Mouse (Mus musculus) CH12.LX (cell line): Measurements from ENCODE around the gene Kcnj10. TPM values are rescaled to one million over a fixed set of nuclear protein-coding genes. Genes with fewer than 3 reads are reported as not detected.

Source experiments
- DNase-seq: peaks from one replicate; pipeline ENCODE4 v3.0.0-alpha.2; 2013; ENCODE audit errors: extremely low read depth
- H3K27ac ChIP-seq: 2 replicates; pipeline ENCODE4 v1.5.1; 2012; ENCODE audit warnings: low read depth, mild to moderate bottlenecking, control low read depth, moderate library complexity; ENCODE audit not compliant: insufficient read depth
- H3K27me3 ChIP-seq: replicated peaks from 2 replicates; pipeline ENCODE3; 2012; ENCODE audit warnings: inconsistent platforms
- H3K36me3 ChIP-seq, 2 experiments: replicated peaks in 1 of 2; 2 replicates each; pipeline versions ENCODE3 to v1.6.1; 2012; ENCODE audit warnings: inconsistent platforms in 1 of 2, low read length in 1 of 2, mild to moderate bottlenecking in 1 of 2, mixed read lengths in 1 of 2, moderate library complexity in 1 of 2; ENCODE audit not compliant: control insufficient read depth in 1 of 2, insufficient read depth in 1 of 2
- H3K4me1 ChIP-seq, 2 experiments: 2 replicates each; pipeline ENCODE4 v1.6.1; 2012; ENCODE audit warnings: inconsistent platforms in 1 of 2, moderate library complexity in 1 of 2; ENCODE audit not compliant: insufficient read depth in 2 of 2, control insufficient read depth in 1 of 2
- H3K4me2 ChIP-seq: 2 replicates; pipeline ENCODE4 v1.6.1; 2012; ENCODE audit warnings: low read depth, mild to moderate bottlenecking, control low read depth; ENCODE audit not compliant: poor library complexity, insufficient read depth, severe bottlenecking
- H3K4me3 ChIP-seq, 3 experiments: fragments of 150-350 bp in 1 of 3; sonication (generic) in 1 of 3; replicated peaks in 1 of 3; 2 replicates each; pipeline versions ENCODE3 to v1.5.1; 2011 to 2012; ENCODE audit warnings: low read depth in 2 of 3, low read length in 2 of 3, mild to moderate bottlenecking in 2 of 3, moderate library complexity in 2 of 3, control low read depth in 1 of 3, improper control_type of control experiment in 1 of 3, inconsistent platforms in 1 of 3, mixed read lengths in 1 of 3; ENCODE audit not compliant: poor library complexity in 1 of 3
- H3K79me2 ChIP-seq: replicated peaks from 2 replicates; pipeline ENCODE4 v1.6.1; 2012; ENCODE audit warnings: mild to moderate bottlenecking, moderate library complexity; ENCODE audit not compliant: control insufficient read depth, poor library complexity, insufficient read depth, severe bottlenecking; ENCODE audit errors: extremely low read depth
- H3K9ac ChIP-seq: 2 replicates; pipeline ENCODE4 v1.6.1; 2012; ENCODE audit warnings: low read depth, mild to moderate bottlenecking, control low read depth, moderate library complexity; ENCODE audit not compliant: insufficient read depth
- H3K9me3 ChIP-seq: replicated peaks from 2 replicates; pipeline ENCODE3; 2012; ENCODE audit warnings: low read length, inconsistent platforms, mixed read lengths
- BHLHE40 ChIP-seq: IDR thresholded peaks from 2 replicates; pipeline ENCODE4 v1.6.1; 2011; ENCODE audit warnings: mild to moderate bottlenecking, low read depth, low read length, improper control_type of control experiment
- CHD1 ChIP-seq: IDR thresholded peaks from 2 replicates; pipeline ENCODE4 v1.6.1; 2012; ENCODE audit warnings: low read depth, low read length, improper control_type of control experiment, inconsistent platforms
- CHD2 ChIP-seq: IDR thresholded peaks from 2 replicates; pipeline ENCODE4 v1.6.1; 2011; ENCODE audit warnings: low read length, improper control_type of control experiment
- E2F4 ChIP-seq: IDR thresholded peaks from 2 replicates; pipeline ENCODE4 v1.6.1; 2011; ENCODE audit warnings: low read depth, low read length, improper control_type of control experiment; ENCODE audit not compliant: insufficient replicate concordance
- ELF1 ChIP-seq: IDR thresholded peaks from 2 replicates; pipeline ENCODE4 v1.6.1; 2014; ENCODE audit warnings: low read depth, mild to moderate bottlenecking, inconsistent platforms, low read length, improper control_type of control experiment
- EP300 ChIP-seq: IDR thresholded peaks from 2 replicates; pipeline ENCODE4 v1.6.1; 2011; ENCODE audit warnings: low read length, improper control_type of control experiment
- ETS1 ChIP-seq: conservative IDR thresholded peaks from 2 replicates; pipeline ENCODE4 v1.6.1; 2012; ENCODE audit warnings: low read depth, mild to moderate bottlenecking, inconsistent platforms, low read length, improper control_type of control experiment, moderate library complexity
- HCFC1 ChIP-seq: IDR thresholded peaks from 2 replicates; pipeline ENCODE4 v1.6.1; 2012; ENCODE audit warnings: low read depth, mild to moderate bottlenecking, inconsistent platforms, low read length, improper control_type of control experiment
- IRF4 ChIP-seq: IDR thresholded peaks from 2 replicates; pipeline ENCODE4 v1.6.1; 2014; ENCODE audit warnings: low read depth, mild to moderate bottlenecking, inconsistent platforms, low read length, improper control_type of control experiment
- JUN ChIP-seq: IDR thresholded peaks from 2 replicates; pipeline ENCODE4 v1.6.1; 2011; ENCODE audit warnings: low read depth, mild to moderate bottlenecking, low read length, improper control_type of control experiment, moderate library complexity; ENCODE audit not compliant: insufficient read depth
- JUND ChIP-seq: conservative IDR thresholded peaks from 2 replicates; pipeline ENCODE4 v1.6.1; 2011; ENCODE audit warnings: low read depth, low read length, improper control_type of control experiment
- KAT2A ChIP-seq: IDR thresholded peaks from 2 replicates; pipeline ENCODE4 v1.6.1; 2012; ENCODE audit warnings: low read length, improper control_type of control experiment, inconsistent platforms; ENCODE audit not compliant: insufficient replicate concordance
- MAFK ChIP-seq: IDR thresholded peaks from 2 replicates; pipeline ENCODE4 v1.6.1; 2011; ENCODE audit warnings: low read length, improper control_type of control experiment; ENCODE audit not compliant: insufficient replicate concordance
- MAX ChIP-seq: IDR thresholded peaks from 2 replicates; pipeline ENCODE4 v1.6.1; 2011; ENCODE audit warnings: low read length, improper control_type of control experiment
- MAZ ChIP-seq: IDR thresholded peaks from 2 replicates; pipeline ENCODE4 v1.6.1; 2012; ENCODE audit warnings: low read depth, mild to moderate bottlenecking, inconsistent platforms, low read length, improper control_type of control experiment, moderate library complexity
- MXI1 ChIP-seq: IDR thresholded peaks from 2 replicates; pipeline ENCODE4 v1.6.1; 2011; ENCODE audit warnings: mild to moderate bottlenecking, low read depth, low read length, improper control_type of control experiment
- MYC ChIP-seq: IDR thresholded peaks from 2 replicates; pipeline ENCODE4 v1.6.1; 2011; ENCODE audit warnings: low read depth, mild to moderate bottlenecking, improper control_type of control experiment, low read length
- NELFE ChIP-seq: IDR thresholded peaks from 2 replicates; pipeline ENCODE4 v1.6.1; 2011; ENCODE audit warnings: low read depth, low read length, improper control_type of control experiment
- NRF1 ChIP-seq: IDR thresholded peaks from 2 replicates; pipeline ENCODE4 v1.6.1; 2014; ENCODE audit warnings: low read depth, mild to moderate bottlenecking, inconsistent platforms, low read length, improper control_type of control experiment, moderate library complexity
- POLR2A ChIP-seq: IDR thresholded peaks from 2 replicates; pipeline ENCODE4 v1.6.1; 2011; ENCODE audit warnings: low read depth, mild to moderate bottlenecking, improper control_type of control experiment, low read length
- POLR2AphosphoS2 ChIP-seq: IDR thresholded peaks from 2 replicates; pipeline ENCODE4 v1.6.1; 2011; ENCODE audit warnings: low read depth, low read length, improper control_type of control experiment
- RAD21 ChIP-seq: IDR thresholded peaks from 2 replicates; pipeline ENCODE4 v1.6.1; 2011; ENCODE audit warnings: low read depth, mild to moderate bottlenecking, low read length, improper control_type of control experiment, moderate library complexity
- RCOR1 ChIP-seq: conservative IDR thresholded peaks from 2 replicates; pipeline ENCODE4 v1.6.1; 2012; ENCODE audit warnings: low read depth, mild to moderate bottlenecking, inconsistent platforms, low read length, improper control_type of control experiment
- SIN3A ChIP-seq: IDR thresholded peaks from 2 replicates; pipeline ENCODE4 v1.6.1; 2012; ENCODE audit warnings: low read length, improper control_type of control experiment, inconsistent platforms
- SMC3 ChIP-seq: IDR thresholded peaks from 2 replicates; pipeline ENCODE4 v1.6.1; 2011; ENCODE audit warnings: low read depth, low read length, improper control_type of control experiment
- TCF12 ChIP-seq: IDR thresholded peaks from 2 replicates; pipeline ENCODE4 v1.6.1; 2014; ENCODE audit warnings: low read depth, mild to moderate bottlenecking, inconsistent platforms, low read length, improper control_type of control experiment
- UBTF ChIP-seq: IDR thresholded peaks from 2 replicates; pipeline ENCODE4 v1.6.1; 2012; ENCODE audit warnings: low read depth, mild to moderate bottlenecking, inconsistent platforms, low read length, improper control_type of control experiment, moderate library complexity
- USF1 ChIP-seq: IDR thresholded peaks from 2 replicates; pipeline ENCODE4 v1.6.1; 2014; ENCODE audit warnings: low read depth, mild to moderate bottlenecking, inconsistent platforms, low read length, improper control_type of control experiment
- USF2 ChIP-seq: conservative IDR thresholded peaks from 2 replicates; pipeline ENCODE4 v1.6.1; 2011; ENCODE audit warnings: low read depth, low read length, improper control_type of control experiment
- ZMIZ1 ChIP-seq: IDR thresholded peaks from 2 replicates; pipeline ENCODE4 v1.6.1; 2012; ENCODE audit warnings: low read depth, mild to moderate bottlenecking, inconsistent platforms, low read length, improper control_type of control experiment
- dilution Hi-C: fragments of 300-500 bp; cut with MboI; formaldehyde crosslinking; loops from 2 replicates; pipeline ENCODE4 v1.14.3; 2020; ENCODE audit warnings: low sequenced_read_pairs; ENCODE audit not compliant: extremely low pct_unique_long_range_greater_than_20kb, extremely low pct_ligation_motif_present
- in situ Hi-C: fragments of 300-500 bp; cut with MboI; formaldehyde crosslinking; loops from 3 replicates; pipeline ENCODE4 v1.14.3; 2019; ENCODE audit warnings: low sequenced_read_pairs, low pct_ligation_motif_present, low pct_unique_long_range_greater_than_20kb, mixed read lengths
- polyA plus RNA-seq: library from polyadenylated mRNA; unstranded; fragments of >175 nt; gene quantifications from 2 replicates; pipeline ENCODE4 v1.2.1, GENCODE M21; 2012; ENCODE audit warnings: low read depth; ENCODE audit not compliant: insufficient read length
- total RNA-seq, 2 experiments: library from RNA; depleted of rRNA; stranded (reverse); fragments of 300-350 nt in 1 of 2; fragments of >200 nt in 1 of 2; gene quantifications; 2 replicates each; pipeline ENCODE4 v1.2.3; 2012 to 2014

Gene Kcnj10
- total and polyA plus RNA-seq, 3 experiments, result 0.06 to 0.13 TPM; not detected in 1

- TF ChIP-seq TCF12, result no peak
- TF ChIP-seq RCOR1, result no peak
- TF ChIP-seq IRF4, result no peak
- TF ChIP-seq CHD2, result no peak
- no peak for TF ChIP-seq MYC
- TF ChIP-seq POLR2AphosphoS2, result no peak
- TF ChIP-seq RAD21, result no peak
- no peak for TF ChIP-seq NELFE
- TF ChIP-seq UBTF, result no peak
- no peak for TF ChIP-seq ZMIZ1
- TF ChIP-seq E2F4, result no peak
- TF ChIP-seq MAX, result no peak
- TF ChIP-seq JUND, result no peak
- TF ChIP-seq ELF1, result no peak
- TF ChIP-seq, all 38 proteins: peak for 0
- Histone ChIP-seq H3K27me3 (peaks cover 12% of the 10 kb centered on the region), H3K9ac (no peak overlapping the region), H3K4me3 (no peak overlapping the region), H3K27ac (no peak overlapping the region), H3K79me2 (no peaks in the 10 kb centered on the region), H3K9me3 (peaks cover 10% of the 10 kb centered on the region), H3K4me2 (no peak overlapping the region), H3K4me1 (no peaks in the 10 kb centered on the region; a peak in 1 of 4 replicates), H3K36me3 (peaks cover 0 to 32% of the 10 kb centered on the region in 2 experiments)
- DNase-seq, result no peak
- dilution Hi-C loops, result no loop called here
- in situ Hi-C loops, result loop anchor here (25.0 kb wide), 2 partner anchors 287 to 512 kb away; partner anchors contain the start of gene Vangl2
Observed at GRCm38 (mm10) chr1:172323801-172324359, 17.1 kb upstream of the Kcnj10 start.

- Histone ChIP-seq H3K4me1 (no peaks in the 10 kb centered on the region; a peak in 1 of 4 replicates), H3K9me3 (peaks cover 10% of the 10 kb centered on the region), H3K27ac (no peak overlapping the region), H3K27me3 (peaks cover 20% of the 10 kb centered on the region), H3K4me2 (no peak overlapping the region), H3K9ac (no peak overlapping the region), H3K79me2 (no peaks in the 10 kb centered on the region), H3K4me3 (no peak overlapping the region), H3K36me3 (peaks cover 0 to 25% of the 10 kb centered on the region in 2 experiments)
- peak; percentile 86 for DNase-seq
- in situ Hi-C loops (loop anchor here (25.0 kb wide), 2 partner anchors 287 to 512 kb away; partner anchors contain the start of gene Vangl2), dilution Hi-C loops (no loop called here)
- TF ChIP-seq KAT2A, result no peak
- no peak for TF ChIP-seq MAFK
- TF ChIP-seq ETS1, result no peak
- no peak for TF ChIP-seq POLR2A
- TF ChIP-seq IRF4, result peak; percentile 56; the same call in 1 of the 2 replicates
- no peak for TF ChIP-seq HCFC1
- TF ChIP-seq ELF1, result peak; percentile 56; the same call in 1 of the 2 replicates
- no peak for TF ChIP-seq CHD2
- TF ChIP-seq UBTF, result no peak
- TF ChIP-seq BHLHE40, result no peak
- TF ChIP-seq MXI1, result no peak
- 0 out of 2 replicates have a peak, but pooled peaks have one; percentile 25 for TF ChIP-seq NELFE
- peak; percentile 85 for TF ChIP-seq RAD21
- TF ChIP-seq EP300, result no peak
- TF ChIP-seq USF2, result no peak
- no peak for TF ChIP-seq E2F4
- TF ChIP-seq NRF1, result 0 out of 2 replicates have a peak, but pooled peaks have one; percentile 24
- peak; percentile 83 for TF ChIP-seq SMC3
- TF ChIP-seq TCF12, result 0 out of 2 replicates have a peak, but pooled peaks have one; percentile 31
- peak; percentile 53; the same call in 1 of the 2 replicates for TF ChIP-seq SIN3A
- TF ChIP-seq CHD1, result no peak
- 0 out of 2 replicates have a peak, but pooled peaks have one; percentile 37 for TF ChIP-seq MAX
- no peak for TF ChIP-seq USF1
- TF ChIP-seq POLR2AphosphoS2, result no peak
- 0 out of 2 replicates have a peak, but pooled peaks have one; percentile 26 for TF ChIP-seq MAZ
- TF ChIP-seq RCOR1, result no peak
- TF ChIP-seq JUN, result no peak
Observed at GRCm38 (mm10) chr1:172324725-172325124, 16.3 kb upstream of the Kcnj10 start.
